Mouse (Mus musculus): ENCODE data around the gene Cfap100.
A peak's percentile ranks its signal among the peaks of the same experiment; 100 is the strongest.

Gene Cfap100

DNA sequence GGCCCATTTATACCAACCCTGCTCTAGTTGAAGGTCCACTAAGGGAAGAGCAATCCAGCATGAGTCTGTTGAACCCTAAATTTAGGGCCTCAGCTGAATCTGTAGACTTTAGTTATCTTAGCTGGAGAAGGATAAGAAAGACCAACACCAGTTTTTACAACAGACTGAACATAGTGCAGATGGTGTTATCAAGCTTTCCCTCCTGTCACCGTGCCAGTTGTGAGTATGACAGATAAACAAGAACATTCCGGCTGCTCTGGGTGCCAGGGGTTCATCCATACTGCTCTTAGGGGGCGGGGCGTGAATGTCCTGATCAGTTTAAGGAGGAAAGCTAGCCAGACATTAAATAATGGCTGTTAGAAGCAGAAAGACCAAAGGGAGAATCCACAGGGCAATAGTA lies 54.0 kb downstream of the Cfap100 start:
- peak; percentile 29 to 39 for DNase-seq

DNA sequence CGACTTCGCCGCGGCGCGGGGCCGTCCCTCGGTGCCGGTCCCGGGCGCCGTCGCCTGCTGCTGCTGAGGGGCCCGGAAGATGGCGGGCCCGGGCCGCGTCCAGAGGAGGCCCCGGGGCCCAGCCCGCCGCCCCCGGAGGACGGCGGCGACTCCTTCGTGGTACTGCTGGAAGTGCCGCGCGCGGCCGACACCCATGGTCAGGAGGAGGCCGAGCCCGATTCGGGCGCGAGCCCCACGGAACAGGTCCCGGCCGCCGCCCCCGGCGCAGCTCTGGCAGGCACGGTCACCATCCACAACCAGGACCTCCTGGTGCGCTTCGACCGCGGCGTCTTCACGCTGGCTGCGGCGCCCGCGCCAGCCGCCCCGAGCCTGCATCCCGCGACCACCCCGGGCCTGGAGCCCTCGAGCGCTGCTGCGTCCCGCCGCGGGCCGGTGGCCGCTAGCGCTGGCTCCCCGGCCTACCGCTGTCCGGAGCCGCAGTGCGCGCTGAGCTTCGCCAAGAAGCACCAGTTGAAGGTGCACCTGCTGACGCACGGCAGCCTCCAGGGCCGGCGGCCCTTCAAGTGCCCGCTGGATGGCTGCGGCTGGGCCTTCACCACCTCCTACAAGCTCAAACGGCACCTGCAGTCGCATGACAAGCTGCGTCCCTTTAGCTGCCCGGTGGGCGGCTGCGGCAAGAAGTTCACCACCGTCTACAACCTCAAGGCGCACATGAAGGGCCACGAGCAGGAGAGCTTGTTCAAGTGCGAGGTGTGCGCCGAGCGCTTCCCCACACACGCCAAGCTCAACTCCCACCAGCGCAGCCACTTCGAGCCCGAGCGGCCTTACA lies 58.7 kb downstream of the Cfap100 start:
- peak; percentile 28 to 31 for DNase-seq

- DNase-seq, result peak; percentile 99 to 100
These were observed 59.4 kb downstream of the Cfap100 start, which contains the start of gene Zxdc for GRCm38 (mm10) chr6:90368976-90369724. Gene Zxdc (plus strand): TSS chr6:90369492.

DNA sequence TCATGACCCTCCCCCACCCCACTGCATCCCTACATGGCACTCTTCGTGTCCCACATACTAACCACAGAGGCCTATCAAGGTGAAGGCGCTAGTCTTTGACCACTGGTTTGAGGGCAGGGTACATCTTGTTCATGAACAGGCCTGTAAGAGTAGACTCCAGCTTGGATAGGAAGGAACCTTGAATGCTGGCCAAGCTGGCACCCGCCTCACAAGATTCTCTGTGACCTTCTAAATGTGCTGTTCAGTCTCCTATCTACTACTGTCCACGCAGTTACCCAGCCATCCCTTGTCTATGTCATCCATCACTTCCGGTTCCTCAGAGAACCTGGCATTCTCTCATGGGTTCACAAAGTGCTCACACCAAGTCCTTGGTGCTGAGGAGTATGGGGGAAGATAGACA lies 65.3 kb downstream of the Cfap100 start:
- DNase-seq, result no peak

- no peak for DNase-seq
These were observed 67.5 kb downstream of the Cfap100 start for GRCm38 (mm10) chr6:90360922-90361614.

DNA sequence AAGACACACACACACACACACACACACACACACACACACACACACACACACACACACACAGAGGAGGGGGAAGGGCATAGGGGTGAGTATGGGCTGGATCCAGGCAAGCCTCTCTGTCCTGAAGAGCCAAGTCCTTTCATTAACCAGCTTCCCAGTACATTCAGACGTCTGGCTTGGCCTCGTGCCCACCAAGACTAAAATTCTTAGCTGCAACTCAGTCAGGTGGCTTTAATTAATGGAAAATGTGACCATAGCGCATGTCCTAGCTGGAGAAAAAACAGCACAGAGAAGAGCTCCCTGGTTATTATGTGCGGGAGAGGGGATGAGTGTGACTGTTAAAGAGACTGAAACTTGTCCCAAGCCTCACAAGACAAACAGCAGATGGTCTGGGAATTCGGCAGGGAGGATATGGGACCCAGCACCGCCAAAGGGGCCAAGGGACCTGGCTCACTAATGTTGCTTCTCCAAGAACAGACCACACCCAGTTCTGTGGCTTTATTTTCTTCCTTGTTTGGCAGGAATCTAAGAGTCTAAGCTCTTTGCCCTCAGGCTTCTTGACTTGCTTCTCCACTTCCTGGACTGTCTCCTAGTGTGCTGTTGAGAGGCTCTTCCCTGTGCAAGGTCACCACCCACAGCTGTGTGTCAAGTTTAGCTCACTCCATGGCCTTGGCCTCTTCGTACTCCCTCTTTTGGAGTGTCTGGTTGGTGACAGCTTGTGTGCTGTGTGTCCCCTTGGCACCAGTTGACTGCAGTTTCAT lies 68.4 kb downstream of the Cfap100 start:
- DNase-seq, result peak; percentile 26 to 57

GRCm38 (mm10) chr6:90359445-90359844 lies 69.2 kb downstream of the Cfap100 start:
- DNase-seq, result no peak

GRCm38 (mm10) chr6:90358142-90358541 lies 70.5 kb downstream of the Cfap100 start:
- DNase-seq, result no peak

Measured in lung, adult 18-20 months (tissue).